Mouse (Mus musculus): ENCODE data around the gene Cerk. TPM values are rescaled to one million over a fixed set of nuclear protein-coding genes. Genes with fewer than 3 reads are reported as not detected.

Cerk gene
- polyA plus RNA-seq (2015; fragmentation: Nextera tagmentation; extraction: Ambion mirVana) = 4.7 and 4.8 TPM in 2 replicates

GRCm38 (mm10) chr15:86185689-86186569 is at the start of gene Cerk:
TSS of gene Cerk (minus strand) at chr15:86186141.
- peak within 1 kb of the TSS; percentile 67 for H3K4me3 ChIP-seq (ENCODE audit: low read depth, low read length)
- peaks cover 3% of the 10 kb centered on the region for H3K4me1 ChIP-seq (ENCODE audit: control insufficient read depth, low read depth, low read length)
- 1% methylated on average over 40 of the region's 43 CpGs for WGBS (ENCODE audit: insufficient replicate concordance)
- H3K4me2 ChIP-seq (ENCODE audit: low read depth, low read length) = peak within 1 kb of the TSS; percentile 72
- no peaks in the 10 kb centered on the region for H3K36me3 ChIP-seq (ENCODE audit: control insufficient read depth, insufficient read depth)
- H3K9ac ChIP-seq (ENCODE audit: low read depth, low read length) = peak within 1 kb of the TSS; percentile 60
- ATAC-seq (ENCODE audit: low read depth) = peak; percentile 57
- peak within 1 kb of the TSS; percentile 75 for H3K27ac ChIP-seq (ENCODE audit: low read length)
- no peaks in the 10 kb centered on the region for H3K9me3 ChIP-seq (replicated peaks; ENCODE audit: control insufficient read depth, low read length)
- H3K27me3 ChIP-seq (ENCODE audit: control insufficient read depth, insufficient read depth, low read depth, low read length) = peaks cover 21% of the 10 kb centered on the region

GRCm38 (mm10) chr15:86234517-86235441 is 48.8 kb upstream of the Cerk start:
- H3K36me3 ChIP-seq (ENCODE audit: control insufficient read depth, insufficient read depth) = peaks cover 2% of the 10 kb centered on the region; the same call in 1 of the 2 replicates

DNA sequence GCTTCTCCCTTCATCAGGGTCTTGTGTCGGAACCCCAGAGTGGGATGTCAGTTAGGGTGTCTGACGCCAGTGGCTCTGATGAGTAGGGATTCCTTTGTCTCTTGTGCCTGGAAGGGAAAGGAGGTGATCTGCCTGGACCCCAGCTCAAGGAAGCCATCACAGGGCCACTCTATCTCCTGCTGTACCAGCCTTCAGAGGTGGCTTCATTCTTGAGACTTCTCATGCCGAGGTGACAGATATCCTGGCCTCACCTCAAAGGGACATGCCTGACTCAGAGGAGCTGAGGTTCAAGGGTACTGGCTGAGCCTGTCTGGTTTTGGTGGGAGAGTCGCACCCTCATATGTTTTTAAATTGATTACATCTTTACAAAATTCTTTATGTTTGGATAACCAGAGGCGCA is 48.1 kb upstream of the Cerk start:
- Histone ChIP-seq H3K36me3 (ENCODE audit: control insufficient read depth, insufficient read depth) (peaks cover under 1% of the 10 kb centered on the region; the same call in 1 of the 2 replicates), H3K9ac (ENCODE audit: low read depth, low read length) (no peak overlapping the region), H3K4me3 (ENCODE audit: low read depth, low read length) (no peak overlapping the region), H3K4me1 (ENCODE audit: control insufficient read depth, low read depth, low read length) (peaks cover 4% of the 10 kb centered on the region; the same call in 1 of the 2 replicates), H3K4me2 (ENCODE audit: low read depth, low read length) (no peak overlapping the region), H3K27ac (ENCODE audit: low read length) (no peak overlapping the region), H3K9me3 (replicated peaks; ENCODE audit: control insufficient read depth, low read length) (no peaks in the 10 kb centered on the region), H3K27me3 (ENCODE audit: control insufficient read depth, insufficient read depth, low read depth, low read length) (no peaks in the 10 kb centered on the region)
- WGBS (ENCODE audit: insufficient replicate concordance) = 65% methylated on average over 5 of the region's 5 CpGs
- no peak for ATAC-seq (ENCODE audit: low read depth)

More at GRCm38 (mm10) chr15:86234517-86235441, 48.8 kb upstream of the Cerk start:
- no peak overlapping the region for H3K4me2 ChIP-seq (ENCODE audit: low read depth, low read length)
- H3K27ac ChIP-seq (ENCODE audit: low read length) = no peak overlapping the region
- H3K4me1 ChIP-seq (ENCODE audit: control insufficient read depth, low read depth, low read length) = 0 out of 2 replicates have a peak, but pooled peaks cover under 1% of the 10 kb centered on the region
- no peaks in the 10 kb centered on the region for H3K9me3 ChIP-seq (replicated peaks; ENCODE audit: control insufficient read depth, low read length)
- WGBS (ENCODE audit: insufficient replicate concordance) = 54% methylated on average over 22 of the region's 22 CpGs
- no peak for ATAC-seq (ENCODE audit: low read depth)
- H3K9ac ChIP-seq (ENCODE audit: low read depth, low read length) = no peak overlapping the region
- H3K27me3 ChIP-seq (ENCODE audit: control insufficient read depth, insufficient read depth, low read depth, low read length) = no peaks in the 10 kb centered on the region
- no peak overlapping the region for H3K4me3 ChIP-seq (ENCODE audit: low read depth, low read length)

DNA sequence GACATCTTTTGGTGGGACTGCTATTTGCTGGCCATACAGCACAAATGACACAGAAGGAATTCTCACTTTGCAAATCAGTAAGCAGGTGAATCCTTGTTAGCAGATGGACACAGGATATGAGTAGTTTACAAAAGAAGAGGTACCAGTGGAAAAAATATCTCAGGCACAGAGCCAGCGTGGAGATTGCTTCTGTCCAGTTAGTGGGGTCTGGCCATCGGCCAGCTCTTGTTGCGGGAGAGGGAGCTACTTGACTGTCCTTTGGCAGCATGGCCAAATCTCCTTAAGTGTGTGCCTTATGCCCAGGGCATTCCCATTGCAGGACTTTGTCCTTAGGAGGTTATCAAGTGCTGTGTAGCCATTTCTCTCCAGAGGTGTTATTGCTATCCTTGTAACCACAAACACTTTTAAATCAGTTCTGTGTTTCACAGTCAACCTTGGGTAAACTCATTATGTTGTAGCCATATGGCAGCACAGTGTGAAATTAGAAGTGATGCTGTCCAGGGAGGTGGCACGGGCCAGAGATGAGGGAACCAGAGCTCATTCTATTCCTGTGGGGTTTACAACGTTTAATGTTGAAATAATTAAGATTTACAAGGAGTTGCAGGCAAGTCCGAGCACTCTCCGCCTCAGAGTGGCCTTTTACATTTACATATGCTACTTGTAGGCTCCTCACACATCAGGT is 46.0 kb upstream of the Cerk start:
- WGBS (ENCODE audit: insufficient replicate concordance) = 64% methylated on average over 7 of the region's 7 CpGs
- no peak overlapping the region for H3K4me3 ChIP-seq (ENCODE audit: low read depth, low read length)

GRCm38 (mm10) chr15:86231170-86231569 is 45.2 kb upstream of the Cerk start:
- Histone ChIP-seq H3K27ac (ENCODE audit: low read length) (no peak overlapping the region), H3K9me3 (replicated peaks; ENCODE audit: control insufficient read depth, low read length) (no peaks in the 10 kb centered on the region), H3K27me3 (ENCODE audit: control insufficient read depth, insufficient read depth, low read depth, low read length) (no peaks in the 10 kb centered on the region), H3K4me2 (ENCODE audit: low read depth, low read length) (no peak overlapping the region), H3K9ac (ENCODE audit: low read depth, low read length) (no peak overlapping the region), H3K4me3 (ENCODE audit: low read depth, low read length) (no peak overlapping the region), H3K4me1 (ENCODE audit: control insufficient read depth, low read depth, low read length) (peaks cover 4% of the 10 kb centered on the region; the same call in 1 of the 2 replicates), H3K36me3 (ENCODE audit: control insufficient read depth, insufficient read depth) (no peaks in the 10 kb centered on the region)
- ATAC-seq (ENCODE audit: low read depth) = no peak
- 83% methylated on average over 1 of the region's 1 CpGs for WGBS (ENCODE audit: insufficient replicate concordance)

More for the DNA sequence above, 46.0 kb upstream of the Cerk start:
- Histone ChIP-seq H3K27ac (ENCODE audit: low read length) (no peak overlapping the region), H3K27me3 (ENCODE audit: control insufficient read depth, insufficient read depth, low read depth, low read length) (no peaks in the 10 kb centered on the region), H3K9me3 (replicated peaks; ENCODE audit: control insufficient read depth, low read length) (no peaks in the 10 kb centered on the region), H3K4me2 (ENCODE audit: low read depth, low read length) (no peak overlapping the region), H3K9ac (ENCODE audit: low read depth, low read length) (no peak overlapping the region), H3K36me3 (ENCODE audit: control insufficient read depth, insufficient read depth) (no peaks in the 10 kb centered on the region), H3K4me1 (ENCODE audit: control insufficient read depth, low read depth, low read length) (peaks cover 4% of the 10 kb centered on the region; the same call in 1 of the 2 replicates)
- no peak for ATAC-seq (ENCODE audit: low read depth)

DNA sequence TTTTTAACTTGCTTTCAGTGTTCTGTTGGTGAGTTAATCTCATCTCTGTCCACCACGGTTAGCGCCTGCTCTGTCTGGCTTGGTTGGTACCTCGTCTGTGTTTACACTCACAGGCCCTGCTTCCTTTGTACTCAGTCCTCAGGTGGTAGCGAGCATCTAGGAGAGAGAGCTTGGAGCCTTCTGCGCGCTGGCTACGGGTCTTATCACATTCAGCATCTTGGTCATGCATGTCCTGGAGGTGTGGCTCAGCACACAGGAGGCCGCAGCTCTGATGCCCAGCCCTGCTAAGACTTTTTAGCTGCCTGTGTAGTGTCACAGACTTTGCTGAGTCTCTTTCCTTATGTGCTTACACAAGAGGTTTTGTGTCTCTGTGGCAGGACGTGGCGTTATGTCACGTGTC is 43.7 kb upstream of the Cerk start:
- no peaks in the 10 kb centered on the region for H3K36me3 ChIP-seq (ENCODE audit: control insufficient read depth, insufficient read depth)

DNA sequence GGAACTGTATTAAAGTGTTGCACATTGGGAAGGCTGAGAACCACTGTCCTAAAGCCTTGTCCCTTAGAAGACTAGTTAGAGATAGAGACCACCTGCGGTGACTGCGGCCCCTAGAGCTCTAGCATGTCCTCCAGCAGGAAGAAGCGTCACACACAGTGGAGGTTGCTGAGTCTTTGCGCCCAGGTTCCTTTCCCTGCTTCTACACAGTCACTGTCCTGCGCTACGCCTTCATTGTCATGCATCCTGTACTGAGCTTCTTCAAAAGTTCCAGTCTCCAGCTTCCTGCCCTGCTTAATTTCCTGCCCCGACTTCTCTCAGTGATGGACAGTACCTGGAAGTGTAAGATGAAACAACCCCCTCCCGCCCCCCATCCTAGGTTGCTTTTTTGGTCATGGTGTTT is 43.1 kb upstream of the Cerk start:
- Histone ChIP-seq H3K4me1 (ENCODE audit: control insufficient read depth, low read depth, low read length) (peaks cover 6% of the 10 kb centered on the region), H3K4me2 (ENCODE audit: low read depth, low read length) (no peak overlapping the region), H3K9ac (ENCODE audit: low read depth, low read length) (no peak overlapping the region), H3K36me3 (ENCODE audit: control insufficient read depth, insufficient read depth) (no peaks in the 10 kb centered on the region), H3K9me3 (replicated peaks; ENCODE audit: control insufficient read depth, low read length) (no peaks in the 10 kb centered on the region), H3K4me3 (ENCODE audit: low read depth, low read length) (no peak overlapping the region), H3K27me3 (ENCODE audit: control insufficient read depth, insufficient read depth, low read depth, low read length) (no peaks in the 10 kb centered on the region), H3K27ac (ENCODE audit: low read length) (no peak overlapping the region)
- 81% methylated on average over 8 of the region's 8 CpGs for WGBS (ENCODE audit: insufficient replicate concordance)
- ATAC-seq (ENCODE audit: low read depth) = no peak

More for the DNA sequence above, 43.7 kb upstream of the Cerk start:
- no peak overlapping the region for H3K9ac ChIP-seq (ENCODE audit: low read depth, low read length)
- H3K9me3 ChIP-seq (replicated peaks; ENCODE audit: control insufficient read depth, low read length) = no peaks in the 10 kb centered on the region
- H3K27me3 ChIP-seq (ENCODE audit: control insufficient read depth, insufficient read depth, low read depth, low read length) = no peaks in the 10 kb centered on the region
- WGBS (ENCODE audit: insufficient replicate concordance) = 52% methylated on average over 11 of the region's 11 CpGs
- H3K4me2 ChIP-seq (ENCODE audit: low read depth, low read length) = no peak overlapping the region
- H3K27ac ChIP-seq (ENCODE audit: low read length) = no peak overlapping the region
- peaks cover 6% of the 10 kb centered on the region for H3K4me1 ChIP-seq (ENCODE audit: control insufficient read depth, low read depth, low read length)
- H3K4me3 ChIP-seq (ENCODE audit: low read depth, low read length) = no peak overlapping the region
- ATAC-seq (ENCODE audit: low read depth) = no peak

- no peaks in the 10 kb centered on the region for H3K36me3 ChIP-seq (ENCODE audit: control insufficient read depth, insufficient read depth)
- 0 out of 2 replicates have a peak, but pooled peaks have one; percentile 41 for ATAC-seq (ENCODE audit: low read depth)
- H3K9me3 ChIP-seq (replicated peaks; ENCODE audit: control insufficient read depth, low read length) = no peaks in the 10 kb centered on the region
Measured at GRCm38 (mm10) chr15:86228186-86228585, 42.2 kb upstream of the Cerk start.

More at GRCm38 (mm10) chr15:86228186-86228585, 42.2 kb upstream of the Cerk start:
- H3K4me3 ChIP-seq (ENCODE audit: low read depth, low read length) = no peak overlapping the region
- no peak overlapping the region for H3K27ac ChIP-seq (ENCODE audit: low read length)
- no peak overlapping the region for H3K9ac ChIP-seq (ENCODE audit: low read depth, low read length)
- WGBS (ENCODE audit: insufficient replicate concordance) = 19% methylated on average over 3 of the region's 3 CpGs
- no peak overlapping the region for H3K4me2 ChIP-seq (ENCODE audit: low read depth, low read length)
- no peaks in the 10 kb centered on the region for H3K27me3 ChIP-seq (ENCODE audit: control insufficient read depth, insufficient read depth, low read depth, low read length)
- H3K4me1 ChIP-seq (ENCODE audit: control insufficient read depth, low read depth, low read length) = peaks cover 6% of the 10 kb centered on the region

Data from liver, embryonic 16.5 days (tissue).